Mouse (Mus musculus) midbrain, embryonic 13.5 days (tissue): ENCODE data around the gene Rhof. TPM values are rescaled to one million over a fixed set of nuclear protein-coding genes. Genes with fewer than 3 reads are reported as not detected.

Source experiments
- ATAC-seq: fragments of 200-750 bp; cut with Nextera tagmentation; 2 replicates; pipeline ENCODE4 v1.8.0; 2017; ENCODE audit warnings: mild to moderate bottlenecking, moderate TSS enrichment, moderate library complexity
- H3K27ac ChIP-seq: fragments of 300-500 bp; sonication (generic); 2 replicates; pipeline ENCODE4 v1.5.1; 2015; ENCODE audit warnings: inconsistent platforms, mild to moderate bottlenecking, moderate library complexity
- H3K27me3 ChIP-seq: fragments of 300-500 bp; sonication (generic); 2 replicates; pipeline ENCODE4 v1.6.1; 2015; ENCODE audit warnings: mild to moderate bottlenecking, inconsistent platforms
- H3K36me3 ChIP-seq: fragments of 300-500 bp; sonication (generic); 2 replicates; pipeline ENCODE4 v1.6.1; 2015; ENCODE audit warnings: mild to moderate bottlenecking, inconsistent platforms
- H3K4me1 ChIP-seq: fragments of 300-500 bp; sonication (generic); replicated peaks from 2 replicates; pipeline ENCODE4 v1.6.1; 2015; ENCODE audit warnings: inconsistent platforms
- H3K4me2 ChIP-seq: fragments of 300-500 bp; sonication (generic); replicated peaks from 2 replicates; pipeline ENCODE4 v1.6.1; 2015; ENCODE audit warnings: moderate library complexity, mild to moderate bottlenecking, inconsistent platforms
- H3K4me3 ChIP-seq: fragments of 300-500 bp; sonication (generic); replicated peaks from 2 replicates; pipeline ENCODE4 v1.5.1; 2015; ENCODE audit warnings: mild to moderate bottlenecking, inconsistent platforms
- H3K9ac ChIP-seq: fragments of 300-500 bp; sonication (generic); replicated peaks from 2 replicates; pipeline ENCODE4 v1.6.1; 2015; ENCODE audit warnings: mild to moderate bottlenecking, inconsistent platforms
- H3K9me3 ChIP-seq: fragments of 300-500 bp; sonication (generic); 2 replicates; pipeline ENCODE4 v1.6.1; 2016; ENCODE audit warnings: mild to moderate bottlenecking, inconsistent platforms
- WGBS: fragments of 180-500 bp; shearing (Covaris S2); methylation state at CpG from one replicate; pipeline ENCODE4 v1.1.7; 2015; 5-methylcytosine and 5-hydroxymethylcytosine counted together
- polyA plus RNA-seq: library from polyadenylated mRNA; unstranded; fragments of >200 nt; fragmentation: Nextera tagmentation; extraction: Ambion mirVana; gene quantifications from 2 replicates; pipeline ENCODE4 v1.2.1, GENCODE M21; 2015

Rhof gene
- polyA plus RNA-seq, 1 experiment from 2014 or later, result 3.3 TPM

DNA sequence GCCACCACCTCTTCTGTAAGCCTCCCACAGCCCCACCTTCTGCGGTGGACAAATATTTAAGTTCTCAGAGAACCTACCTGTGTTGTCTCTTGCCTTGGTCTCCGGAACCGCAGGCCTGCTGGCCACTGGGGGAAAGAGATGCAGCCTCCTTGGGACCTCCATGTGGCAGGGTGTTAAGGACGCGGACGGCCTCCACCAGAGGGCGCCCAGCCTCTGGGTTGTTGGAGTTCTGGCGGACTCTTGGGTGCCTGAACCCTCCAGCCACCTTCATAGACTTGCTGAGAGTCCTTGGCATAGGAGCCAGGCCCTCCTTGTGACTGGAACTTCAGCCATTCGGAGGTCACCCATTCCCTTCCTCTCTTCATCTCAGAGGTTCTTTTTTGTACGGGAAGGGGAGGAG, 15.2 kb downstream of the Rhof start:
- H3K9me3 ChIP-seq, result no peaks in the 10 kb centered on the region
- ATAC-seq, result no peak
- H3K36me3 ChIP-seq, result peaks cover 1% of the 10 kb centered on the region; the same call in 1 of the 2 replicates
- H3K9ac ChIP-seq, result no peak overlapping the region
- H3K4me3 ChIP-seq, result no peak overlapping the region
- H3K4me1 ChIP-seq, result peaks cover 5% of the 10 kb centered on the region
- 15% methylated on average over 10 of the region's 10 CpGs for WGBS
- H3K27ac ChIP-seq, result no peak overlapping the region
- H3K27me3 ChIP-seq, result no peaks in the 10 kb centered on the region
- no peak overlapping the region for H3K4me2 ChIP-seq

DNA sequence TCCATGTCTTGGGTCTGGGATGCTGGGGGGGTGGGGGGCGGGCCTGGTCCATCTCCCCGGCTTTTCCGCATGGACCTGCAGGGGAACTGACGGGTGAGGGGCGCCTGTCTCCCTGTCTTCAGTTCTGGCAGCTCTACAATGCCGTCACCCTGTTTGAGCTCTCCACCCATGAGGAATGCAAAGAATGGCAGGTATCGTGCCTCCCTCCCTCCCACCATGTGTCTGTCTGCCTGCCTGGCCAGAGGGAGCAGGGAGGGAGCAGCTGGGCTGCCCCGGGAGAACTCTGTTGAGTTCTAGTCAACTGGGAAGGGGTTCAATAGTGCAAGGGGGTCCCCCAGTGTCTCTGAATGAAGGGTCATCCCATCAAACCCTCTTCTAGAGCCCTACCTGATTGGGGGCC, 16.4 kb downstream of the Rhof start:
- H3K27ac ChIP-seq, result no peak overlapping the region
- no peak overlapping the region for H3K4me2 ChIP-seq
- no peak overlapping the region for H3K9ac ChIP-seq
- peaks cover 5% of the 10 kb centered on the region for H3K4me1 ChIP-seq
- H3K9me3 ChIP-seq, result no peaks in the 10 kb centered on the region
- ATAC-seq, result no peak
- H3K36me3 ChIP-seq, result no peaks in the 10 kb centered on the region; the same call in 1 of the 2 replicates
- H3K27me3 ChIP-seq, result no peaks in the 10 kb centered on the region
- WGBS, result 79% methylated on average over 8 of the region's 8 CpGs
- no peak overlapping the region for H3K4me3 ChIP-seq

DNA sequence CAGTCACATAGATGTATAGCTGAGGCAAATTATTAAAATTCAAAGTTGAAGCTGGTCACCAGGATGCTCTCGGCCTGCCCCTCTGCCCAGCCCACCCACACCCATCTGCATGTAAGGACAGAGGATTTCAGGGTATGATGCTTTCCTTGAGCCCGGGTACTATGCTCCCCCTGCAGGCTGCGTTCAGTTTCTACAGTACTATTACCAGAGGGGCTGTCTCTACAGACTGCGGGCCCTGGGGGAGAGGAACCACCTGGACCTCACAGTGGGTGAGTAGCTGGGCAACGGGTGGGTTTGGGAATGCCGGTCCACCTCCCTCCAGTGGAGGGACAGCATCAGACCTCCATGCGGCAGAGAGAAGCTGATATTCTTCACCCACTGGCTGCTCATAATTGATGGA, 17.6 kb downstream of the Rhof start:
- Histone ChIP-seq H3K9ac (no peak overlapping the region), H3K27ac (no peak overlapping the region), H3K36me3 (no peaks in the 10 kb centered on the region; the same call in 1 of the 2 replicates), H3K4me1 (peaks cover 9% of the 10 kb centered on the region), H3K4me3 (no peak overlapping the region), H3K27me3 (no peaks in the 10 kb centered on the region), H3K4me2 (no peak overlapping the region), H3K9me3 (no peaks in the 10 kb centered on the region)
- peak; percentile 37; the same call in 1 of the 2 replicates for ATAC-seq
- WGBS, result 34% methylated on average over 7 of the region's 7 CpGs

DNA sequence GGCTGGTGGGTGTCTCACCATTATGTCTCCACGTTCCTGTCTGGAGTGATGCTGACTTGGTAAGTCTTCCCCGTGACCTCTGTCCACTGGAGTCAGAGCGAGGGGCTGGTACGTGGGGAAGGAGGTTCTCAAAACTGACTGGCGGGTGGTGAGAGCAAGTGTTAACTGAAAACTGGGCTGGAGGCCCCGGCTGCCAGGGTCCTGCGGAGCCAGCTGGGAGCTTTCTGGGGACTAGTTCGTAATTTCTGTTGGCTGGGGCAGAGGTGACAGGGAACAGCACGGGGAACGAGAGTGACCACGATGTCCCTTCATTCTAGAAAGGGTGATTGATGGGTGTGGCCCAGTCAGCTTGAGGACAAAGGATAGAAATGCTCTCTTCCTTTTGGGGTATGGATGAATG, 18.4 kb downstream of the Rhof start:
- WGBS, result 73% methylated on average over 11 of the region's 11 CpGs
- Histone ChIP-seq H3K4me1 (peaks cover 17% of the 10 kb centered on the region), H3K27ac (no peak overlapping the region), H3K4me3 (no peak overlapping the region), H3K4me2 (no peak overlapping the region), H3K27me3 (no peaks in the 10 kb centered on the region), H3K9ac (no peak overlapping the region), H3K36me3 (no peaks in the 10 kb centered on the region; the same call in 1 of the 2 replicates), H3K9me3 (no peaks in the 10 kb centered on the region)
- ATAC-seq, result no peak

DNA sequence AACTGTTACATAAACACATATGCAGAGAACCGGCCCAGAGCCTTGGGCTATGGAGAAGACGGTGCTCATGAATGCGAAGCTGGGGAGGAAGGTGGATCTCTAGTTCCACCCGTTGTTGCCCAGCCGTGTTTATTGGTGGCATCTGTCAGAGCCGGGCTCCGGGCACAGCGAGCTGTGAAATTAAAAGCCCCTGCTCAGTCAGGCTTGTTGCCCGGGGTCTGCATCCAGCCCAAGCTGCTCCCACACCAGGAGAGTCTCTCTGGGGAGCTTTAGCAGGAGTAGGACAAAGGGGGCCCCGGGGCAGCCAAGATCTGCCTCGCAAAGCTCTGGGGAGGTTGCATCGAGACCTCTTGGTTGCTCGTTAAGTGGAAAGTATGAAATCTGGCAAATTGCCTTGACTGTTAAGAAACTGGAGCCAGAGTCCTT, 22.2 kb downstream of the Rhof start:
- Histone ChIP-seq H3K27ac (peak overlapping the region; percentile 72), H3K9ac (0 out of 2 replicates have a peak overlapping the region, but pooled peaks have one; percentile 41), H3K4me2 (peak overlapping the region; percentile 38), H3K36me3 (no peaks in the 10 kb centered on the region), H3K9me3 (no peaks in the 10 kb centered on the region), H3K4me1 (peaks cover 21% of the 10 kb centered on the region), H3K4me3 (no peak overlapping the region), H3K27me3 (no peaks in the 10 kb centered on the region)
- peak; percentile 65; the same call in 1 of the 2 replicates for ATAC-seq
- WGBS, result 40% methylated on average over 13 of the region's 13 CpGs

DNA sequence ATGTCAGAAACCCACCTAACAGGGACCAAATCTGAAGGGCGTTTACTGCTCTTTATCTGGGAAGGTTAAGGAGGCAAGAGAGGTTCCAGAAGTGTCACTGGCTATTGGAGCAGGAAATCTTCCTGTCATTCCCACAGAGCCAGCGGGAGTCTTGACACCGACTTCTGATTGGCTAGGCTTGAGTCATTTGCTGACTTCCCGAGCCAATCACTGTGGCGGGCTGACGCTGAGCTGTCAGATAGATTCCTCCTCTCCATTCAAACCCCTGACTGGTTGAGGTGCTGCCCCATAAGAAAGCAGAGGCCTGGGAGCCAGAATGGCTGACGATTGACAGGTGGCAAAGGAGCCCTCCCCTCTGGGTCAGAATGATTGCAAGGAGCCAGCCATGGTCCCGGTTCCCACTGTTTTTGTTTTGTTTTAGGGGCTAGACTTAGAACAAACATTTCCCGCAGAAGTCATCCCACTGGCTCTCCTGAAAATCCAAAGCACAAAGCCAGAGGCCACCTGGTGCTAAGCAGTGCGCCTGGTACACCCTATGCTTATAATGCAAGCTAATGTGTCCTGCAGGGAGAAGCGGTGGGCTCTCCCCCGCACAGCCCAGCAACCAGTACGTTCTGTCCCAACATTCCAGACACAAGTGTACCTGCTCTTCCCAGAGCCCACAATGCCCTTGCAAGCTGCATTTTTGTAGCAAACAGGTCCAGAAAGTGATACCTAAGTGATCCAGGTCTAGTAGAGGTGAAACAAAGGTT, 22.9 kb downstream of the Rhof start:
- peaks cover 21% of the 10 kb centered on the region for H3K4me1 ChIP-seq
- no peak overlapping the region; the same call in 1 of the 2 replicates for H3K4me3 ChIP-seq
- ATAC-seq, result peak; percentile 72
- H3K4me2 ChIP-seq, result peak overlapping the region; percentile 38
- H3K27ac ChIP-seq, result peak overlapping the region; percentile 72
- WGBS, result 28% methylated on average over 13 of the region's 13 CpGs
- H3K9ac ChIP-seq, result peak overlapping the region; percentile 25; the same call in 1 of the 2 replicates
- H3K36me3 ChIP-seq, result no peaks in the 10 kb centered on the region
- H3K9me3 ChIP-seq, result no peaks in the 10 kb centered on the region
- no peaks in the 10 kb centered on the region for H3K27me3 ChIP-seq

DNA sequence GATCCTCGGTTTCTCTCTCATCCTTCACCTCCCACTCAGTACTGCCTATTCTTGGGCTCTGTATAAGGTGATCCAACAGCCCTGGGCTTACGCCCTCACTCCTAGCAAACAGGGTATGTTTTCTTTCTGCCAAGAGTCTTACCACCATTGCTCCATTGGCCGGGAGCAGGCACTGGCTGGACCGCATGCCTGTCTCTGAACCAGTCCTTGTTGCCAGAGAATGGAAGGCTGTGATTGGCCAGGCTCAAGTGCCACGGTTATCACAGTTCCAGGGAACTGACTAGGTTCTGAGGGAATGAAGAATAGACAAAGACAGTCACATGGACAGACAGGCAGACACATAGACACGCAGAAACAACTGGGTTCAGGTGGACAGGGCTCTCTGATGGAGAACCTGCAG, 27.7 kb downstream of the Rhof start:
- Histone ChIP-seq H3K9me3 (no peaks in the 10 kb centered on the region), H3K27ac (no peak overlapping the region), H3K4me2 (no peak overlapping the region), H3K36me3 (peaks cover 7% of the 10 kb centered on the region), H3K4me1 (peaks cover 10% of the 10 kb centered on the region), H3K9ac (no peak overlapping the region), H3K27me3 (no peaks in the 10 kb centered on the region), H3K4me3 (no peak overlapping the region)
- 83% methylated on average over 6 of the region's 6 CpGs for WGBS
- ATAC-seq, result no peak

DNA sequence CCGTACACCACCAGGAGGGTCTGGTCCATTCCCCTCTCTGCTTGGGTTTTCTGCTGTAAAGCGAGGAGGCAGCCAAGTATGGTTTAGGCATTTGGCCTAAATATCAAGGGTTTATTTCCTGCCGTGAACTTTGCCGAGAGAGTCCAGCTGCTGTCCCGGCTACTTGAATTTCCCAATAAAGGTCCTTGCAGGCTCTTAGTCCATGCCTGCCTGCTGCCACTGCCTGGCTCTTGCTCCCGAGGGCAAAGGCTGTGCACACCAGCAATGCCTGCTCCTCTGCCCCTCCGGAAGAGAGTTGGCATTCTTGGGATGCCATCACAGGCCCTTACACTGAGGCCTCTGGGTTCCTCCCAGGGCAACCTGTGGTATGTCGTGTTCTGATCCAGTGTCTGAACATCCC, 28.9 kb downstream of the Rhof start:
- Histone ChIP-seq H3K27me3 (no peaks in the 10 kb centered on the region), H3K9me3 (no peaks in the 10 kb centered on the region), H3K27ac (no peak overlapping the region), H3K4me2 (no peak overlapping the region), H3K9ac (no peak overlapping the region), H3K4me3 (no peak overlapping the region), H3K4me1 (no peaks in the 10 kb centered on the region), H3K36me3 (peaks cover 12% of the 10 kb centered on the region)
- ATAC-seq, result no peak
- 80% methylated on average over 8 of the region's 8 CpGs for WGBS

DNA sequence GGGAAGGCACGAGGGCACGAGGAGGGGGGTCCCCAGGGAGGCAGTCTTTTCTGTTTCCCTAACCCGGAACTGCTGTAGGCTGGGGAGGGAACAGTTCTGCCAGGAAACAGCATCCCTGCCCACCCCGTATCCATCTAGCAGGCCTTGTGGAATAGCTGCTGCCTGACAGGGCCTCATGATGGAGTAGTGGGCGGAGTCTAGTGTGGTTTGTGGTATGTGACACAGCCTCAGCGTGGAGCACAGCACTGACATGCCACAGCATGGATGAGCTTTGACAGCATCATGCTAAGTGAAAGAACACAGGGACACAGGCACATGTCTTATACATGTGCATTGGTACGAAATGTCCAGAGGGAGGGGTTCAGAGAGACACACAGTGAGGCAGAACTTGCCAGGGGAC, 30.1 kb downstream of the Rhof start:
- 78% methylated on average over 7 of the region's 7 CpGs for WGBS
- Histone ChIP-seq H3K4me2 (no peak overlapping the region), H3K9me3 (no peaks in the 10 kb centered on the region), H3K27ac (no peak overlapping the region), H3K4me1 (no peaks in the 10 kb centered on the region), H3K27me3 (no peaks in the 10 kb centered on the region), H3K9ac (no peak overlapping the region), H3K4me3 (no peak overlapping the region), H3K36me3 (peaks cover 12% of the 10 kb centered on the region)
- no peak for ATAC-seq

DNA sequence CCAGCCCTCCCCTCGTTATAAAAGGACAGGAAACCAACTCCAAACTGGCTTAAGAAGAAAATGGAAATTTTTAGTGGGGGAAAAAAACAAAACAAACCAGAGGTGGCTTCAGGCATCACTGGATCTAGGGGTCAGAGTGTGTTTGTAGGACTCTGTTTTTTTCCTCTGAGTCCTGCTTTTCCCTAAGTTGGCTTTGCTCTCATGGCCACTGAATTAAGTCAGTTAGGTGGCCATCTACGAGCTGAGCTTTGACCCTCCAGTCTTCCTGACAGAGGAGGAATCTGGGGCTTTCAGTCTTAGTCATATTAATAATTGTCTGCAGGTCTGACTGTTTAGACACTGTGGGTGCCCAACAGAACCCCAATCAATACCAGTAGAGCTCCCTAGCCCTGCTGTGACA, 34.0 kb downstream of the Rhof start:
- Histone ChIP-seq H3K27ac (no peak overlapping the region), H3K4me2 (no peak overlapping the region), H3K9ac (no peak overlapping the region), H3K36me3 (peaks cover 12% of the 10 kb centered on the region), H3K4me1 (no peaks in the 10 kb centered on the region), H3K9me3 (no peaks in the 10 kb centered on the region), H3K27me3 (no peaks in the 10 kb centered on the region), H3K4me3 (no peak overlapping the region)
- 88% methylated on average over 2 of the region's 2 CpGs for WGBS
- no peak for ATAC-seq

DNA sequence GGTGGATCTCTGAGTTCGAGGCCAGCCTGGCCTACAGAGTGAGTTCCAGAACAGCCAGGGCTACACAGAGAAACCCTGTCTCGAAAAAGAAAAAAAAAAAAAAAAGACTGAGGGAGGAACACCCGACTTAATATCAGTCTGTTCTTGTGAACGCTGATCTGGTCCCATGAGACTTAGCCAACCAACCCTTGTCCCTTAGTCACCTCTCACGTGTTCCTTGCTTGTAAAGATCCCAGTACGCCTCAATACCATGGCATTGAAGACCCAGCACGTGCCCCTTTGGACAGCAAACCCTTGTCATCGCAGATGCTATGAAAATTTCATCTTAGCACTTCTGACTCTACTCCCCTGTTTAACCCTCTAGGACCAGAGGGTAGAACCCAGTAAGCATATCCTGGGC, 36.2 kb downstream of the Rhof start:
- peaks cover 9% of the 10 kb centered on the region; the same call in 1 of the 2 replicates for H3K36me3 ChIP-seq
- no peak overlapping the region for H3K27ac ChIP-seq
- 0 out of 2 replicates have a peak, but pooled peaks cover 4% of the 10 kb centered on the region for H3K4me1 ChIP-seq
- no peak overlapping the region for H3K4me3 ChIP-seq
- 94% methylated on average over 8 of the region's 8 CpGs for WGBS
- no peaks in the 10 kb centered on the region for H3K27me3 ChIP-seq
- no peak for ATAC-seq
- no peak overlapping the region for H3K9ac ChIP-seq
- H3K4me2 ChIP-seq, result no peak overlapping the region
- no peaks in the 10 kb centered on the region for H3K9me3 ChIP-seq

DNA sequence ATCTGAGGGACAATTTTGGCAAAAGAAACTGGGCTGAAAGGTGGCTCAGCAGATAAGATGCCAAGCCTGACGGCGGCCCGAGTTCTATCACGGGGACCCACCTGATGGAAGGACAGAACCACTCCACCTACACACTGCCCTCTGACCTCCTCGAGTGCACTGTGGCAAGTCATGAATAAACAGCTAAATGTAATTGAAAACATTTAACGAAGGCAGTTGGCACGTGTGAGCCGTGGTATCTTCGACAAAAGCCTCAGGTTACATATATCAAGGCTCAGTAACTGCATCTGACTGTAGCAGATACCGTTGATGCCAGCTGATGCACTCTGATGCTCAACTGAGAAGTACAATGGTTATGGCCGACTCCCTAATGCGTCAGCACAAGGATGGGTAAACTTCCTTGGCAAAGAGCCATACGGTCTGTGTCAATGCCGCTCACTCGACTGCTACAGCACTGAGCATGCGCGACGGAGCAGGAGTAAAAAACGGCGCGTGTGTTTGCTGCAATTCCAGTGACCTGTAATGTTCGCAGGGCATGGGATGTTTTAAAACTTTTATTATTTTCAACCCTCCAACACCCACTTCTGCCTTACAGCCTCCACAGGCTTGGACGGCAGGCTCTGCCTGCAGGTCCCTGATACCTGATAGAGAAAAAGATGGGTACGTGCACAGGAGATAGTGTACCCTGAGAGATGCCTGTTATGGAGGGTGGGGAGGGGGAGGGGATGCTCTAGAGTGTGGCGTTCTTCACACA, 38.1 kb downstream of the Rhof start:
- ATAC-seq, result no peak
- no peak overlapping the region for H3K4me2 ChIP-seq

More for the DNA sequence above, 38.1 kb downstream of the Rhof start:
- Histone ChIP-seq H3K4me3 (no peak overlapping the region), H3K4me1 (0 out of 2 replicates have a peak, but pooled peaks cover 4% of the 10 kb centered on the region), H3K9ac (no peak overlapping the region), H3K36me3 (peaks cover 2% of the 10 kb centered on the region; the same call in 1 of the 2 replicates), H3K27me3 (no peaks in the 10 kb centered on the region), H3K9me3 (no peaks in the 10 kb centered on the region), H3K27ac (no peak overlapping the region)
- 85% methylated on average over 25 of the region's 25 CpGs for WGBS
